9 mouse cellular contexts compared by ENCODE assay signal in genomic region chr6:37473674-37474342, GRCm38 (mm10). TPM values are rescaled to one million over a fixed set of nuclear protein-coding genes. Genes with fewer than 3 reads are reported as not detected.
DNase-seq lines count a peak whose midpoint lies in the region; ATAC-seq and TF ChIP-seq lines count a peak whose summit lies in the region.
"Had no signal": no experiment of that assay in that cellular context is flagged by ENCODE, and none has a peak within 500 bp of the region (broad histone marks: within the 10 kb centered on the region; RNA-seq: fewer than 3 reads in every experiment).

No protein-coding gene starts in this region.

- intact Hi-C loops in gastrocnemius, postnatal 14 days (cut with DNase I; ENCODE audit: low total_unique reads): no loop called here

- no peaks in the 10 kb centered on the region for H3K36me3 ChIP-seq in thymus, adult 2 months (ENCODE audit: control insufficient read depth, insufficient read depth, low read length)
- H3K36me3 ChIP-seq in stomach, postnatal 0 days (ENCODE audit: control insufficient read depth, insufficient read depth, low read length): no peaks in the 10 kb centered on the region
- H3K36me3 ChIP-seq in forebrain, embryonic 10.5 days (replicated peaks): no peaks in the 10 kb centered on the region
- H3K36me3 ChIP-seq: limb, embryonic 15.5 days had no signal

- H3K4me3 ChIP-seq in thymus, adult 2 months (ENCODE audit: control insufficient read depth, insufficient read depth, low read length): no peak overlapping the region
- H3K4me3 ChIP-seq in stomach, postnatal 0 days (ENCODE audit: low read depth, low read length): no peak overlapping the region
- no peak overlapping the region for H3K4me3 ChIP-seq in forebrain, embryonic 10.5 days
- H3K4me3 ChIP-seq: limb, embryonic 15.5 days had no signal

- no peak overlapping the region for H3K4me2 ChIP-seq in stomach, postnatal 0 days (replicated peaks; ENCODE audit: low read depth)
- H3K4me2 ChIP-seq: limb, embryonic 15.5 days had no signal

- H3K27ac ChIP-seq in thymus, adult 2 months (ENCODE audit: control insufficient read depth, insufficient read depth, low read length): no peak overlapping the region
- H3K27ac ChIP-seq in stomach, postnatal 0 days (replicated peaks): no peak overlapping the region
- no peak overlapping the region for H3K27ac ChIP-seq in forebrain, embryonic 10.5 days
- H3K27ac ChIP-seq: limb, embryonic 15.5 days had no signal

- no peak for TF ChIP-seq CTCF in thymus, adult 2 months (IDR thresholded peaks at IDR 0.05; ENCODE audit: borderline replicate concordance, control insufficient read depth, extremely low read depth, insufficient read depth, low read length, poor library complexity)
- TF ChIP-seq CTCF in stomach, postnatal 0 days (IDR thresholded peaks at IDR 0.05; ENCODE audit: low read depth): peak; percentile 64

- ATAC-seq in stomach, postnatal 0 days (ENCODE audit: low FRiP score, low TSS enrichment): no peak

- TF ChIP-seq EP300 in stomach, postnatal 0 days (optimal IDR thresholded peaks at IDR 0.05): no peak

- DNase-seq in gastrocnemius, postnatal 14 days: peak; percentile 10
- no peak for DNase-seq in gastrocnemius, postnatal 25 days
- peak; percentile 35 for DNase-seq in thymus, adult 2 months
- DNase-seq in thymus, adult 18-20 months: no peak
- peak; percentile 43 for DNase-seq in kidney, postnatal 14 days
- peak; percentile 43 for DNase-seq in stomach, postnatal 0 days (ENCODE audit: low spot score)
- DNase-seq in forebrain, embryonic 10.5 days (ENCODE audit: extremely low spot score, low spot score): no peak
- DNase-seq in urinary bladder, postnatal 10 days (ENCODE audit: low spot score): no peak

- TF ChIP-seq POLR2A in thymus, adult 2 months (IDR thresholded peaks at IDR 0.05; ENCODE audit: control insufficient read depth, extremely low read depth, insufficient read depth, low read length, poor library complexity): no peak

- H3K9ac ChIP-seq in stomach, postnatal 0 days (ENCODE audit: low read length): no peak overlapping the region
- H3K9ac ChIP-seq: limb, embryonic 15.5 days had no signal

- no peaks in the 10 kb centered on the region for H3K4me1 ChIP-seq in thymus, adult 2 months (replicated peaks; ENCODE audit: control insufficient read depth, insufficient read depth, low read length)
- no peaks in the 10 kb centered on the region for H3K4me1 ChIP-seq in stomach, postnatal 0 days (replicated peaks; ENCODE audit: control insufficient read depth, insufficient read depth)
- no peaks in the 10 kb centered on the region for H3K4me1 ChIP-seq in forebrain, embryonic 10.5 days
- H3K4me1 ChIP-seq: limb, embryonic 15.5 days had no signal

- H3K9me3 ChIP-seq in stomach, postnatal 0 days (ENCODE audit: control insufficient read depth, low read length): no peaks in the 10 kb centered on the region
- no peaks in the 10 kb centered on the region; the same call in 1 of the 2 replicates for H3K9me3 ChIP-seq in forebrain, embryonic 10.5 days
- H3K9me3 ChIP-seq: limb, embryonic 15.5 days had no signal

- H3K27me3 ChIP-seq in thymus, adult 2 months (ENCODE audit: control insufficient read depth, insufficient read depth, low read length): 0 out of 2 replicates have a peak, but pooled peaks cover 3% of the 10 kb centered on the region
- H3K27me3 ChIP-seq in stomach, postnatal 0 days (ENCODE audit: control insufficient read depth, insufficient read depth, low read length): no peaks in the 10 kb centered on the region
- H3K27me3 ChIP-seq in forebrain, embryonic 10.5 days (ENCODE audit: poor library complexity, severe bottlenecking): no peaks in the 10 kb centered on the region
- H3K27me3 ChIP-seq: limb, embryonic 15.5 days had no signal

- whole genome bisulfite sequencing in thymus, adult 2 months: 93% methylated on average over 4 of the region's 4 CpGs
- 82% methylated on average over 4 of the region's 4 CpGs for WGBS in stomach, postnatal 0 days
- 80% methylated on average over 4 of the region's 4 CpGs for WGBS in forebrain, embryonic 10.5 days

RNA-seq across cellular contexts. Expression of gene Creb3l2, which starts 31.9 kb away (rescaled TPM):
- 10 to 100 TPM; 14.1 to 16.9 TPM for total RNA-seq in gastrocnemius, postnatal 14 days (2021)
- 10 to 100 TPM; 10.6 to 11.9 TPM for total RNA-seq in gastrocnemius, postnatal 25 days (2021)
- polyA plus RNA-seq in thymus, adult 2 months (2012; rRNA removed): 9.9 and 10.8 TPM in 2 replicates
- polyA plus RNA-seq in stomach, postnatal 0 days (2015; fragmentation: Nextera tagmentation; extraction: Ambion mirVana): 8.3 and 8.5 TPM in 2 replicates
- 5.2 and 5.9 TPM in 2 replicates for polyA plus RNA-seq in forebrain, embryonic 10.5 days (2016; fragmentation: Nextera tagmentation; extraction: Ambion mirVana)

RNA-seq across cellular contexts. Expression of gene Akr1d1, which starts 56.2 kb away (rescaled TPM):
- total RNA-seq in gastrocnemius, postnatal 14 days (2021): not detected
- not detected for total RNA-seq in gastrocnemius, postnatal 25 days (2021)
- 0.14 TPM in 1 of 2 replicates, not detected in the other for polyA plus RNA-seq in thymus, adult 2 months (2012; rRNA removed)
- polyA plus RNA-seq in stomach, postnatal 0 days (2015; fragmentation: Nextera tagmentation; extraction: Ambion mirVana): 1.4 and 1.5 TPM in 2 replicates
- not detected in 2 replicates for polyA plus RNA-seq in forebrain, embryonic 10.5 days (2016; fragmentation: Nextera tagmentation; extraction: Ambion mirVana)

Comparison
In these comparisons a context has a peak if more than half of its experiments do, and no peak if none do; other contexts are left out.
1. DNase-seq: peak in gastrocnemius, postnatal 14 days (single experiment), thymus, adult 2 months (single experiment), kidney, postnatal 14 days (single experiment) and stomach, postnatal 0 days (single experiment); none in gastrocnemius, postnatal 25 days (single experiment), thymus, adult 18-20 months (0 of 2), forebrain, embryonic 10.5 days (single experiment) and urinary bladder, postnatal 10 days (single experiment).